Mouse (Mus musculus) cerebellum, adult 11-12 months (tissue): Measurements from ENCODE around the gene Psen2.

Experiments
- DNase-seq: peaks from one replicate; pipeline ENCODE4 v3.0.0; 2022

Gene Psen2

DNA sequence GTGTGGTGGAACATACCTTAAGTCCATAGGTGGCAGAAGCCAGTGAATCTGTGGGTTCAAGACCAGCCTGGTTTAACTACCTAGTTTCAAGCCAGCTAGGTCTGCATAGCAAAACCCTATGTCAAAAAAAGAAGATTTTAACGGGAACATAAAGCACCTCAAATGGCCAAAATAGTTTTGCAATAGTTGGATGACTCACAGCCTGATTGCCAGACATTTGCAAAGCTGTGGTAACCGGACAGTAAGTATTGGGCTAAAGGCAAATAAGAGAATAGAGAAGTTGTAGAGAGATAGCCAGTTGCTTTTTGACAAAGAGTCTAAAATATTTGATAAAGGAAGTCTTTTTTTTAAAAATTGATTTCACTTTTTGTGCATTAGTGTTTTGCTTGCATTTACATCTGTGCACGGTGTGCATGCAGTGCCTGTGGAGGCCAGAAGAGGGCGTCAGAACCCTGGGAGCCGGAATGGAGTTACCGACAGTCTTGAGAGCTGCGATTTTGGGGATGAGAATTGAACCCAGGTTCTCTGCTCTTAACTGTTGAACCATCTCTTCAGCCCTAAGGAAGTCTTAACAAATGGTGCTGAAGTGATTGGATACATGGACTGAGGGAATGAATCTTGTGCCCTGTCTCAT, at the start of gene Psen2:
TSS of gene Psen2 (minus strand) at position 75 of the 634 bp plus-strand sequence.
- no peak for DNase-seq

DNA sequence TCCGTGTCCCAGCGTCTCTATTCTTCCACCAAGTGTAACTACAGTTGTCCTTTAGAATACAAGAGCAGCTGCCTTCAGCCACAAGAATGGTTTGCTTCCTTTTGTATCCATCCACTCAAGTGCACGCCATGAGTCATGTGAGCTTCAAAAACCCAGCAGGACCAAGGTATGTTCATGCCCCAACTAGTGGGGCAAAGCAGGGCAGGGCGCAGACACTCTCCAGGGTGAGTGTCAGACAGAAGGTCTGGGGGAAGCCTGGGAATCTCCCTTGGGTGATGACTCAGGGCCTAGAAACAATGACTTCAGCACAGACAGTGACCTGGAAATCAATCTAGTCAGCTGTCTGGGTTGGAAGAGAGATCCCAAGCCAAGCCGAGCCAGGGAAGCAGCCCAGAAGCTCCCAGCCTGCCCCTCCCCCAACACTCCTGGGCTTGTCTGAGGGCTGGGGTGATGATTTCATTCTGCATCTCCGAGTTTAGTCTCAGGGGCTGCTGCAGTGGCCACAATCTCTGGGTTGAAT, 49.6 kb upstream of the Psen2 start:
- DNase-seq, result peak; percentile 52

DNA sequence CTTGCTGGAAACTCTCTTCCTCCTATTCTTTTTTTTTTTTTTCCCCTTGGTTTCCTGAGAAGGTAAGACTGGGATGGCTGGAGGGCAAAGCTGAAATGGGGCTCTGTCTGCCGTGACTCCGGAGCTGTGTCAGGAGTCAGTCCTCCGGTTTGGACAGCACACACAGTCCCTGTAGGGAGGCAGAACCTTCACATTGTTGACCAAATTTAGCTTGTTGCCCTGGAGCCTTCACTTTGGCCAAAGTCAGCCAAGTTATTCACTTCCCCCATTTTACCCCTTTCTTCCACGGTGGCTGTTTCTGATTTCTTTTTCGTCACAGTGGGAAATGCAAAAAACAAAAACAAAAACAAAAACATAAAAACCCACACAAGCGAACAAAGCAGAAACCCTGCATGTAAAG, 49.0 kb upstream of the Psen2 start:
- DNase-seq, result no peak

GRCm38 (mm10) chr1:180308897-180309296, 45.7 kb upstream of the Psen2 start:
- DNase-seq, result no peak

GRCm38 (mm10) chr1:180307661-180308060, 44.4 kb upstream of the Psen2 start:
- no peak for DNase-seq

GRCm38 (mm10) chr1:180306889-180307288, 43.7 kb upstream of the Psen2 start:
- no peak for DNase-seq

DNA sequence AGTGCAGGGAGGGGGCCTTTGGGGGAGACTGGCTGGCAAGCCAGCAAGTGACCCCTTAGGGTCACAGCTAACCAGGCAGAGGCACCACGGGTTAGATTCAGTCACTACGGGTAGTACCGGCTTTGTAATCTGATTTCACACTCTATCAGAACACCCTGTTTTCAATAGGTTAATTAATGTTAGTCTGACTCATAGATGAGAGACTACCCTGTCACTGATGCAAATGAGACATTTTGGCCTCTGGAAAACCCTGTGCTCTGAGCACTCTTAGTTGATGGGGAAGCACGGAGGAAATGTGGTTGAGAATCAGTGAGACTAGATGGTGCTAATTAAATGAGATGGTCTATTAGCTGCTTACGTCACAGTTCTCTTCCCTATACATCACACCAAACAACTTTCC, 40.4 kb upstream of the Psen2 start:
- DNase-seq, result no peak

DNA sequence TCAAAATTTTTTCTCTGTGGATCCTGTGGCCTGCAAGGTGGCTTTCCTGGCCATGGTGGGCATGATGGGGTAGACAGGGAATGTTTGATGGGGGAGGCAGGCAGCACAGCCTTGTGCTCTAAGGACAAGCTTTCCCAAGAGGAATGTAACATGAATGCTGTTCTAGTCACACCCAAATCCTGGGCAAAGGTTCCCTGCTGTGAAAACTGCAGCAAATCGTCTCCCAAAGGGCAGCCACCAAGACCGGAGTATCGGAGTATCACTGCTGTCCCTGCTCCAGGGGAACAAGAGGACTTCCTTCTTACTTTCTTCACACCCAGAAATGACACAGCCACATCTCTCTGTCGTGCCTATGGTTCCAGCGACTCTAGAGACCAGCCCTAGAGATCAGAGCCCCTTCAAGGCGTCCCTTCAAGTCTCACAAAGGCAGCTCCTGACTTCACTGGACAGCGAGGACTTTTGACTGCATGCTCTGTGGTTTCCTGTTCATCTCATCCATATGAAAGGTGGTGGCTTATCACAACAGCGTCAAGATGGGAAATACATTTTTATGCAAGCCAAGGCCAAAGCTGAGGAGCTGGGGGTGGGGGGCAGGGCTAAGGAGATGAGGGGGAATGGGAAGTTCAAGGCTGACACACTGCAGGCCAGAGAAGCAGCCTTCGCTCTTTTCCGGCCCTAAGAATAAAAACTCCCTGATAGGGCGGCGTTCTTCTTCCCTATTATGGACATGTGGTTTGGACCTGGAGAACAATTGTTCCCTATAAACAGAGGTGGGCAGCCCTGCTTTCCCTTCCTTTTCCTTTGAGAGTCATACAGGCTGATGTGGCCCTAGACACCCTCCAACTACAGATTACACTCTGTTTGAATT, 39.2 kb upstream of the Psen2 start:
- no peak for DNase-seq

- DNase-seq, result no peak
These were observed 37.8 kb upstream of the Psen2 start for GRCm38 (mm10) chr1:180300997-180301396.

DNA sequence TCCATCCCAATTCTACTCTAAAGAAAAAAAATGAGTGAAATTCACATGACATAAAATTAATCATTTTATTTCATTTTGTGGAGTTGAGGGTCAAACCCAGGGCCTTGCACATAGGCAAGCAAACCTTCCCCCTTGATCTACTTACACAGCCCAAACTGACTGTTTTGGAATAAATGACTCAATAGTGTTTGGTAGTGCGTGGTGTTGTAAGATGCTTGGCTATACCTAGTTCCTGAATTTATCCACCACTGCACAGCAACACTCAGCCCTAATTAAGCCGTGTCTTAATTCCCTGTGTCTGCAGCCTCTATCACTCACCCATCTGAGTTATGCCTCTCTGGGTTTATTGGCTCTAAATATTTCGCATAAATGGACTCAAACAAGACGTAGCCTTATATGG, 37.1 kb upstream of the Psen2 start:
- DNase-seq, result no peak

DNA sequence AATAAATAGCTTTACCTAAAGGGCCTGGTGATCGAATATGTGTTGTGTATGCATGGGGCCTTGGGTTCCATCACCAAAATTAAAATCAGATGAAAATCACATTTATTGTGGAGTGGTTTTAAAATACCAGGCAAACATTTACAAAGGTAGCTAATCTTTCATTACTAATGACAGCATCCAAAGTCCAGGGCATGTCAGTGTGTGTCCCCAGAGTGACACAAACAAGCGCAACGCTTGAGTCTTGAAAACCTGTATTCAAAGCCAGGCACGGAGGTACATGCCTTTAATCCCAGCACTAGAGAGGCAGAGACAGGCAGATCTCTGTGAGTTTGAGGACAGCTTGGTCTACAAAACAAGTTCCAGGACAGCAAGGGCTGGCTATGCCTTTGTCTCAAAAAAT, 36.5 kb upstream of the Psen2 start:
- DNase-seq, result no peak

- no peak for DNase-seq
These were observed 32.9 kb upstream of the Psen2 start for GRCm38 (mm10) chr1:180296088-180296487.

GRCm38 (mm10) chr1:180290358-180290757, 27.1 kb upstream of the Psen2 start:
- DNase-seq, result no peak

DNA sequence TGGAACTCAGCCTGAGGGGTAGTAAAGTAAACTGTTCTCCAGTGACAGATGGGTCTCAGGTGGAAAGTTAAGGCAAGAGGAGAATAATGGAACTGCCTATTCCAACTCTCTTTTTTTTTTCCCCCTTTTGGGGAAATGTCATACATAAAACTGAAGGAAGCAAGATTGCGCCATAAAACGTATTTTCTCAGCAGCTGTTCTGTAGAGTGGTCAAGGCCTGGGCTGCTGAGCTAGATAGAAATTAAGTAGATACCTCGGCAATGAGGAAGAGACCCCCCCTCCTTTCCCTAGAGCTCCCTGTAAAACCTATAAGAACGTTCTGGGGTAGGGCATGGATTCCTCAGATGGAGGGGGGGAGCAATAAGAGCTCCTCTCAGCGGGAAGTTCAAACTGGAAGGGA, 26.6 kb upstream of the Psen2 start:
- no peak for DNase-seq

DNA sequence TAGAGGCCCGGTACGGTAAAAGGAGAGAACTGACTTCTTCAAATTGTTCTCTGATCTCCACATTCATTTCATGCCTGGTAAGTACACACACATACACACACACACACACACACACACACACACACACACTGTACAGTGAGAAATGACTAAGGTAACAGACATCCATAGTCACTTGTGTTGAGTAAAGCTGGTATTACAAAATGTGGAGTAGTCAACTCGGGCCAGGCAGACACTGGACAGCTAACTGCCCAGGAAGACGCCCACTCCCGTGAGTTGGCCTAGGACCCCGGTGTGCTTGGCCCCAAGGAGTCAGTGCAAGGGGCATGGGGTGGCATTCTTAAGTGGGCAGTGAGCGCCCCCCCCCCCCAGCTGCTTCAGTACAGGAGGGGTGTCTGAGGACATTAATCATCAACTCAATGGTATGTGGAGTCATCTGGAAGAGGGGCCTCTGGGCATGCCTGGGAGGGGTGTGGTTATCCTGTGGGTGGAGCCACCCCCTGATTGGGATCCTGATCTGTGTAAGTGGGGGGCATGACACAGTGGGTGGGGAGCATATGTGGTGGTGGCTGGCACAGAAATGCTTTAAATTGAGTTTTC, 25.7 kb upstream of the Psen2 start:
- DNase-seq, result no peak

GRCm38 (mm10) chr1:180288227-180288626, 25.0 kb upstream of the Psen2 start:
- no peak for DNase-seq

DNA sequence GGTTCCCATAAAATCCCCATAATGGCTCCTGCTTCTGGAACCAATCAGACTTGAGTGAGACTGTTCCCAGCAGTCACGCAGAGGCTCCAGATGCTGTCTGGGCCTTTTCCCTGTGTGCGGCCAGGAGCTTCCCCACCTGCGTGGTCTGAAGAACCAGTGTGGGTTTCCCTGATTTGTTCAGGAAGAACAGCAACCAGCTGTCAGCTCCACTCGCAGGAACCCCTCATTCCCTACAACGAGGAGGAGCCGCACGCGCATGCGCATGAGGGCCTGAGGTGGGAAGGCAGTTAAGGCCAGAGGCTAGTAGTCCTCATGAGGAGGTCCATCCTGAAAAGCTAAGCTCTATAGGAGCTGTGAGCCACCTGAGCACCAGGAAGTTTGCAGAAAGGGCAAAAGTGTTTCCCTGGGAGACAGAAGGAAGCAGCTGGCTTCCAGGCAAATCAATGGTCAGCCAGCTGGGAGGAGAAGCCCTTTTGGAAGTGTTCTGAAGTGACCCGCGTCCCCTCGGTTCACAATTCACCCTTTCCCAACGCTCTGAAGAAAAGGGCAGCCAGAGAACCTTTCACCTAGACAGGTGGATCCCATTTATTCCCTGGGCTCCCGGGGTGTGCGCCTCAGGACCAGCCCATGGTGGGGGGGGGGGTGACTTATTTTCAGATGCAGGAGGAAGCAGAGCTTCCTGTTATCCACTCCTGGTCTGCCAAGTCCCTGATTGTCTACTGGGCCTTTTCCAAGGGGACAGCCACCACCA, 23.0 kb upstream of the Psen2 start:
- no peak for DNase-seq

DNA sequence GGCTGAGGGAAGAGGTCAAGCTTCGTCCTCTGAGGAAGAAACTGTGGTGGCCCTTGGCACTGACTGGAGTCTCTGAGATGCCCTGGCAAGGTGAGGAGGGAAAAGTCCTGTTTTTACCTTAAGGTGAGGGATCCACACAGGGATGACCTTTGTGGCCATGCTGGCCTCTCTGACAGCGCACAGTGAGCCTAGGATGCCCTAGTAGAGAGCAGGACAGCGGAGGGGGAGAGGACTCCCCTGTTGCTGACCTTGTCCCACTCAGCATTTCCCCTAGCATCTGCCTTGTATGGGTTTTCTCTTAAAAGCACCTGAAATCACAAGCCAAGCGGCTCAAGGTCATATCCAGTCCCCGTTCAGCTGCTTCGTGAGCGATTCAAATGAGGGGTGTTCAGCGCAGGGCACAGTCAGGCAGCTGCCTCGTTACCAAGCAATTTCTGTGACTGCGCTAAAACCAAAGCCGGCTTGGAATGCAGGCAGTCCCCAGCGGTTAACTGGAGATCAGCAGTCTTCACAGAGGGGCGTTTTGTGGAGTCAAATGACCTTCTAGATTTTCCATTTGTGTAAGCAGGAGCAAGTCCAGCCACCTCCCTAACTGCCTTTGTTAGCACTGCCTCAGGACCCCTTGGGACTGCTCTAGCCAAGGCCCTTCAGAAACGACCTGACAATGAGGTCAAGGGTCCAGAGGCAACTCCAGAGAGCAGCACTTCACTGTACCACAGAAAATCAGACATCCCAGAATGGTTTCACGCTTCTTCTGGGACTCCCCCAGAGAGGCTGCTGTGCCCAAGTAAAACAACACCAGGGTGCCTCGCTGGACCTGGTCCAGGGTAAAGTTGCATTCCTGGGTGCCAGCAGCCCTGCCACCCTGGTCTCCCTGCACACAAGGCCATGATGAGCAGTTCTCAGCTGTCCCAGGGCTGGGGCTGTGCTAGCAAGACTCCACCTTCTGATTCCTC, 20.9 kb upstream of the Psen2 start:
- no peak for DNase-seq

DNA sequence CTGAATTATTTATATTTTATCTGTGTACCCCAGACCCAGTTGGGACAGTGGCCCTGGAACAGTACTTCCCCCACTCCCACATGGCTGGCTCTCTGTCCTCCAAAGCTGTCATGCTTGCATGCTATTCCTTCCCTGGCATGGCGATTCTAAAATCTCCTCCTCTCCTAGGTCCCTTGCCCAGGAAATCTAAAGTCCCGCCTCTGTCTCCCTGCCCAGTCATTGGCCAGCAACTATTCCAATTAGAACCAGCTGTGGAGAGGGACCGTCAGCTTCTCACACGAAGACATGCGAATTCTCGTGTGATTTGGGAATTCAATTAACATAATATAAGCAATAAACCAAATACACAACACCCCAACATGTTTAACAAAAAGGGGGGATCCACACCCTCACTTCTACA, 19.3 kb upstream of the Psen2 start:
- no peak for DNase-seq

DNA sequence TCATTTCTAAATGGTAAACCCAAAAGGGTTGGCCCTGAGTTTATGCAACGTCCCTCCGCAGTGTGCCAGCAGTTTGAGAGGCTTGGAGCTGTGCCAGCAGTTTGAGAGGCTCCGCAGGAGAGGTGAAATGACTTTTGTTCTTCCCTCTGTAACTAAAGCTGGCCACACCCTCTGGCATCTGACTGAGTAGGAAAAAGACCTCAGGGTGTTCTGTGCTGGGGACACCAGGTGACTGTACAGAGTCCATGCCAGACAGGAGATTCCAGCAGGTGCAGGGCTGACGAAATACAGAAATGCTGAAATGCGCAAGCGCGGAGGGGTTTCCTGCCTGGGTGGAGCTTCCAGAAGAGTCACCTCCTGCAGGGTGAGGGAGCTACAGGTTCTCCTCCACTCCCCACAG, 16.4 kb upstream of the Psen2 start:
- DNase-seq, result peak; percentile 73

GRCm38 (mm10) chr1:180277563-180277962, 14.3 kb upstream of the Psen2 start:
- no peak for DNase-seq
